Mouse (Mus musculus) cerebellum, adult 2 months (tissue): ENCODE measurements around the gene Sox5. TPM values are rescaled to one million over a fixed set of nuclear protein-coding genes. Genes with fewer than 3 reads are reported as not detected.

Experiments
- DNase-seq, 2 experiments: peaks; one replicate each; pipeline ENCODE4 v3.0.0; 2021
- H3K27ac ChIP-seq: fragments of 200-500 bp; 2 replicates; pipeline ENCODE4 v1.5.1; 2012; ENCODE audit warnings: low read length, control low read depth, inconsistent platforms; ENCODE audit not compliant: insufficient read depth
- H3K27me3 ChIP-seq: fragments of 200-500 bp; 2 replicates; pipeline ENCODE4 v1.6.1; 2012; ENCODE audit warnings: inconsistent platforms, mild to moderate bottlenecking, low read length, moderate library complexity; ENCODE audit not compliant: control insufficient read depth, insufficient read depth
- H3K4me1 ChIP-seq: fragments of 200-500 bp; 2 replicates; pipeline ENCODE4 v1.6.1; 2011; ENCODE audit warnings: low read length; ENCODE audit not compliant: control insufficient read depth, insufficient read depth
- H3K4me3 ChIP-seq: fragments of 200-500 bp; replicated peaks from 2 replicates; pipeline ENCODE3; 2011; ENCODE audit warnings: mild to moderate bottlenecking, low read depth, low read length, control low read depth; ENCODE audit not compliant: insufficient read depth
- CTCF ChIP-seq: fragments of 200-500 bp; IDR thresholded peaks from 2 replicates; pipeline ENCODE4 v1.5.1; 2011; ENCODE audit warnings: low read depth, mild to moderate bottlenecking, control low read depth, low read length, moderate library complexity, borderline replicate concordance; ENCODE audit not compliant: insufficient read depth
- POLR2A ChIP-seq: fragments of 200-500 bp; IDR thresholded peaks from 2 replicates; pipeline ENCODE4 v1.6.1; 2011; ENCODE audit warnings: low read length, control low read depth, borderline replicate concordance; ENCODE audit not compliant: insufficient read depth
- WGBS: fragments of 180-500 bp; shearing (Covaris S2); methylation state at CpG from one replicate; pipeline ENCODE4 v1.1.7; 2018; 5-methylcytosine and 5-hydroxymethylcytosine counted together
- polyA plus RNA-seq: library from polyadenylated mRNA; depleted of rRNA; stranded (reverse); fragments of >200 nt; gene quantifications from 2 replicates; pipeline ENCODE4 v1.2.3, GENCODE M21; 2012

The Sox5 gene
- polyA plus RNA-seq, 1 experiment = 13.3 TPM

- Histone ChIP-seq H3K27me3 (no peaks in the 10 kb centered on the region), H3K4me3 (no peak overlapping the region), H3K27ac (no peak overlapping the region), H3K4me1 (no peaks in the 10 kb centered on the region)
- WGBS = 90% methylated on average over 9 of the region's 9 CpGs
- no peak for DNase-seq
- TF ChIP-seq POLR2A (no peak), CTCF (no peak)
Measured at GRCm38 (mm10) chr6:144664765-144665164, 117.0 kb downstream of the Sox5 start.

GRCm38 (mm10) chr6:144663516-144664074 lies 118.2 kb downstream of the Sox5 start:
- Histone ChIP-seq H3K27ac (no peak overlapping the region), H3K4me1 (no peaks in the 10 kb centered on the region), H3K27me3 (no peaks in the 10 kb centered on the region), H3K4me3 (no peak overlapping the region)
- whole genome bisulfite sequencing = 54% methylated on average over 4 of the region's 4 CpGs
- TF ChIP-seq CTCF (no peak), POLR2A (no peak)
- no peak for DNase-seq

GRCm38 (mm10) chr6:144659115-144660108 lies 122.4 kb downstream of the Sox5 start:
- no peak for DNase-seq
- Histone ChIP-seq H3K4me3 (no peak overlapping the region), H3K27ac (no peak overlapping the region), H3K27me3 (no peaks in the 10 kb centered on the region), H3K4me1 (no peaks in the 10 kb centered on the region)
- TF ChIP-seq CTCF = no peak
- no peak for TF ChIP-seq POLR2A
- WGBS = 51% methylated on average over 10 of the region's 10 CpGs

GRCm38 (mm10) chr6:144652876-144653275 lies 128.9 kb downstream of the Sox5 start:
- Histone ChIP-seq H3K27me3 (no peaks in the 10 kb centered on the region), H3K27ac (no peak overlapping the region), H3K4me1 (no peaks in the 10 kb centered on the region), H3K4me3 (no peak overlapping the region)
- DNase-seq = no peak
- TF ChIP-seq POLR2A (no peak), CTCF (no peak)
- WGBS = 82% methylated on average over 5 of the region's 5 CpGs

GRCm38 (mm10) chr6:144648896-144649295 lies 132.9 kb downstream of the Sox5 start:
- no peak for TF ChIP-seq POLR2A
- TF ChIP-seq CTCF = no peak
- DNase-seq = no peak
- H3K4me1 ChIP-seq = no peaks in the 10 kb centered on the region
- H3K27me3 ChIP-seq = no peaks in the 10 kb centered on the region
- WGBS = 56% methylated on average over 9 of the region's 9 CpGs
- H3K4me3 ChIP-seq = no peak overlapping the region
- no peak overlapping the region for H3K27ac ChIP-seq

GRCm38 (mm10) chr6:144648124-144648591 lies 133.6 kb downstream of the Sox5 start:
- no peak for DNase-seq
- no peaks in the 10 kb centered on the region for H3K4me1 ChIP-seq
- WGBS = 61% methylated on average over 4 of the region's 4 CpGs
- TF ChIP-seq CTCF (no peak), POLR2A (no peak)
- no peak overlapping the region for H3K4me3 ChIP-seq
- no peak overlapping the region for H3K27ac ChIP-seq
- H3K27me3 ChIP-seq = no peaks in the 10 kb centered on the region

GRCm38 (mm10) chr6:144646331-144646730 lies 135.4 kb downstream of the Sox5 start:
- 96% methylated on average over 3 of the region's 3 CpGs for WGBS
- Histone ChIP-seq H3K27ac (no peak overlapping the region), H3K4me1 (no peaks in the 10 kb centered on the region), H3K27me3 (no peaks in the 10 kb centered on the region), H3K4me3 (no peak overlapping the region)
- no peak for TF ChIP-seq POLR2A
- no peak for TF ChIP-seq CTCF
- DNase-seq = no peak

- WGBS = 77% methylated on average over 4 of the region's 4 CpGs
- no peak for TF ChIP-seq CTCF
- no peak for TF ChIP-seq POLR2A
- H3K27me3 ChIP-seq = no peaks in the 10 kb centered on the region
- H3K4me1 ChIP-seq = no peaks in the 10 kb centered on the region
- no peak overlapping the region for H3K4me3 ChIP-seq
- no peak overlapping the region for H3K27ac ChIP-seq
- no peak for DNase-seq
Measured at GRCm38 (mm10) chr6:144645796-144646195, 136.0 kb downstream of the Sox5 start.
